Mouse (Mus musculus) kidney, adult 18-20 months (tissue): ENCODE data around the gene Rhox6.
A peak's percentile ranks its signal among the peaks of the same experiment; 100 is the strongest.
"Not testable (repeated sequence)": the region's sequence is repeated elsewhere in the genome, so short reads cannot be mapped to it uniquely, and the experiment has no call there.

ENCODE experiments used
- DNase-seq: peaks from one replicate; pipeline ENCODE4 v3.0.0; 2021

Gene Rhox6

GRCm38 (mm10) chrX:37826610-37827009 is at the start of gene Rhox6:
Gene Rhox6, plus strand, starts transcription at chrX:37826910.
- DNase-seq = not testable (repeated sequence)

DNA sequence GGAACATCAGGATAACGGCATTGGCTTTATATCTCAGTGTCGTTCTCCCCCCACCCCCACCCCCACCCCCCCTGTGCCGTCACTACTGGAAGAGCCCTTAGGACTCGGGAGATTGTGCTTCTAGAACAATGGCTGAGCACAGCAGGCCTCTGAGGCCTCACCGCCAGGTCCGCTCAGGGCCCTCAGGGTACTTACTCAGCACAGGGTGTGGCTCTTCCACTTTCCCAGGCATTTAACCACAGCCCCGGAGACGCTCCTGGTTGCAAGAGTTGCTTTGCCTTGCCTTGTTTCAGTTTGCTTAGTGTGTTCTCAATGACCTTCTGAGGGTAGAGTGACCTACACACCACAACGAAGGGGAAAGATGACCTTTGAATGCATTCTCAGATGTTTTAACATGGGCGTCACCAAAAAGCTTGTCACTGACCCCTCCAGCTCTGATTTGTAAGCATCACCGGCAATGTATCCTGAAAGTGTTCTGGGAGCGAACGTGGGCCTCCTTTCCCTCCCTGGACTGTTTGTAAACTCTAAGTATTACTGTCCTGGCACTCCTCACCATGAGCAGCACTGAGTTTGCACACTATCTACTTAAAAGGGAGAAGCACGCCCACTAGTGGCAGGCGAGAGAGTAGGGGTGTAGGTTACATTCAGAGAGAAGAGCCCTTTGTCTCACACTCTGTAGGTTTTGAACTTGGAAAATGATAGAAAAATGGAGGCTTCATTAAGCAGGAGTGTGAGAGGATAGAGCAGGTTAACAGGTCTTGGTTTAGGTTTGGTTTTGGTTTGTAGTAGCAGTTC is 19.2 kb upstream of the Rhox6 start:
- peak; percentile 7 for DNase-seq

- DNase-seq = no peak
Measured at GRCm38 (mm10) chrX:37809396-37809795, 17.3 kb upstream of the Rhox6 start.

GRCm38 (mm10) chrX:37811179-37811578 is 15.5 kb upstream of the Rhox6 start:
- DNase-seq = peak; percentile 46

DNA sequence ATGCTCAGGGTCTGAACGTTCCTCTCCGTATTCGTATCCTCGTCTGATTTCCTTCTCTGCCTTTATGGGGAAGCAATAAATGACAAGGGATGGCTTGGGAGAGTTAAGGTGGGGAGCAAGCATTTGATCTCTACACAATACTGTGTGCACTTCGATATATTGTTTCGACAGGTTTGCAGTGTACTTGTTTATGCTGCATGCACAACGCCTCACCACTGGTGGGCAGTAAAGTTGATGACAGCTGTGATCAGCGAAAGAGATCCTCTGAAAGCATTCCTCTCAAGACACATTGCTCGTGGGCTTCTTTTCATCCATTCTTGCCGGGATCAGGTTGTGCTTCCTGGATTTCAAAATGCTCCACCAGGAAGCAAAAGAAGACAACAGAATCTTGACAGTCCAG is 11.0 kb upstream of the Rhox6 start:
- no peak for DNase-seq

GRCm38 (mm10) chrX:37831386-37831785 is 4.7 kb downstream of the Rhox6 start, which contains the start of gene Rhox7a:
Gene Rhox7a, plus strand, starts transcription at chrX:37831686.
- not testable (repeated sequence) for DNase-seq

GRCm38 (mm10) chrX:37871641-37872040 is 44.9 kb downstream of the Rhox6 start:
- no peak for DNase-seq

DNA sequence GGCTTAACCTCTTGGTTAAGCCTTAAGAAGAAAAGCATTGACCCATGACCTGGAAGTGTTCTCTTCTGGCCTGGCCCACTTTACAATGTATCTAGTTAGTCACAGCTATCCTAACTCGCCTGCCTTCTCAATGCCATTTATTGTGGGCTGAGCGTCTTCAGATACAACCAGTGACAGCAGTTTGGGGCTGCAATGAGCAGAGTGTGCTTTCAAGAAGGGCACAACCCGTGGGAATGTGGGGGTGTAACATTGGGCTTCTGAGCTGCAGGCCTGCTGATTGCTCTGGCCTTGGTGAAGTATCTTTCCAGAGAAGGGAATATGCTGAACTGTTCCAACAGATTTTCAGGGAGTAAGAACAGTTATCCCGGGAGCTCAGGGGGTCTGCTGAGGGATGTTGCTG is 52.1 kb downstream of the Rhox6 start, which contains the start of gene Rhox8:
TSS of gene Rhox8 (minus strand) at position 101 of the 400 bp plus-strand sequence.
- no peak for DNase-seq
